Mouse (Mus musculus): ENCODE measurements around the gene Rpl6.

GRCm38 (mm10) chr5:121184375-121184774, 19.9 kb upstream of the Rpl6 start:
- TF ChIP-seq EP300 (IDR thresholded peaks at IDR 0.05; ENCODE audit: low read depth) (no peak), CTCF (IDR thresholded peaks at IDR 0.05; ENCODE audit: low read depth) (no peak)
